Mouse (Mus musculus): ENCODE data around the gene Timm10. TPM values are rescaled to one million over a fixed set of nuclear protein-coding genes. Genes with fewer than 3 reads are reported as not detected.

Timm10 gene
- polyA plus RNA-seq, 1 experiment from 2014 or later, result 55.7 TPM

DNA sequence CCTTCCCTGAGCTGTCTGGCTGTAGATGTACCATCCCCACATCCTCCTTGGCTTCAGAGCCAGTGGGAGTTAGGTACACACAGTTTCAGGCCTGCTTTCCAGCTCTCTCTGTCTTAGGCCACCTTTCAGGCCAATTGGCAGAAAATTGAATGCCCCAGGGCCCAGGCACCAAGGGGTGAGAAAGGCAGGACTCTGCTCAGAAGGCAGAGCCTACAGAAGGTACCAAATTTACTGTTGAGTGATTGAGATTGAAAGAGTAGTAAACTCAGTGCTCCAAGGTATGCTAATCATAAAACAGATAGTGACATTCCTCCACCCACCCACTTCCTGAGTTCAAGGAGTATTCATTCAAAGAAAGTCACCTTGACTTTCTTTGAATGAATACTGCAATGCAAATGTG, 17.5 kb upstream of the Timm10 start:
- Histone ChIP-seq H3K27ac (replicated peaks; ENCODE audit: low read depth, low read length) (no peak overlapping the region), H3K27me3 (replicated peaks; ENCODE audit: control insufficient read depth, insufficient read depth, low read length) (no peaks in the 10 kb centered on the region), H3K9ac (ENCODE audit: low read depth, low read length) (no peak overlapping the region), H3K9me3 (ENCODE audit: control insufficient read depth, low read length) (no peaks in the 10 kb centered on the region), H3K4me1 (ENCODE audit: control insufficient read depth, insufficient read depth, low read length) (peaks cover 5% of the 10 kb centered on the region; the same call in 1 of the 2 replicates), H3K36me3 (ENCODE audit: control insufficient read depth, insufficient read depth, low read length) (no peaks in the 10 kb centered on the region), H3K4me3 (ENCODE audit: low read depth, low read length) (no peak overlapping the region), H3K4me2 (ENCODE audit: low read depth, low read length) (no peak overlapping the region)
- no peak for DNase-seq (ENCODE audit: low spot score)
- ATAC-seq (ENCODE audit: low read depth), result no peak

GRCm38 (mm10) chr2:84810526-84810885, 16.3 kb upstream of the Timm10 start:
- Histone ChIP-seq H3K27ac (replicated peaks; ENCODE audit: low read depth, low read length) (no peak overlapping the region), H3K4me3 (ENCODE audit: low read depth, low read length) (peak overlapping the region; percentile 31; the same call in 1 of the 2 replicates), H3K27me3 (replicated peaks; ENCODE audit: control insufficient read depth, insufficient read depth, low read length) (no peaks in the 10 kb centered on the region), H3K36me3 (ENCODE audit: control insufficient read depth, insufficient read depth, low read length) (no peaks in the 10 kb centered on the region), H3K4me1 (ENCODE audit: control insufficient read depth, insufficient read depth, low read length) (peaks cover 5% of the 10 kb centered on the region; the same call in 1 of the 2 replicates), H3K4me2 (ENCODE audit: low read depth, low read length) (peak overlapping the region; percentile 56), H3K9ac (ENCODE audit: low read depth, low read length) (no peak overlapping the region), H3K9me3 (ENCODE audit: control insufficient read depth, low read length) (no peaks in the 10 kb centered on the region)
- 70% methylated on average over 6 of the region's 6 CpGs for WGBS
- DNase-seq (ENCODE audit: low spot score) (no peak), ATAC-seq (ENCODE audit: low read depth) (peak; percentile 17; the same call in 1 of the 2 replicates)

- Histone ChIP-seq H3K27me3 (replicated peaks; ENCODE audit: control insufficient read depth, insufficient read depth, low read length) (no peaks in the 10 kb centered on the region), H3K36me3 (ENCODE audit: control insufficient read depth, insufficient read depth, low read length) (no peaks in the 10 kb centered on the region), H3K4me3 (ENCODE audit: low read depth, low read length) (peak overlapping the region; percentile 31), H3K27ac (replicated peaks; ENCODE audit: low read depth, low read length) (peak overlapping the region; percentile 28; the same call in 1 of the 2 replicates), H3K9me3 (ENCODE audit: control insufficient read depth, low read length) (no peaks in the 10 kb centered on the region), H3K9ac (ENCODE audit: low read depth, low read length) (peak overlapping the region; percentile 48), H3K4me2 (ENCODE audit: low read depth, low read length) (peak overlapping the region; percentile 56), H3K4me1 (ENCODE audit: control insufficient read depth, insufficient read depth, low read length) (peaks cover 5% of the 10 kb centered on the region; the same call in 1 of the 2 replicates)
- ATAC-seq (ENCODE audit: low read depth) (peak; percentile 87), DNase-seq (ENCODE audit: low spot score) (peak; percentile 92)
- 29% methylated on average over 26 of the region's 26 CpGs for WGBS
Measured at GRCm38 (mm10) chr2:84810886-84811577, 15.8 kb upstream of the Timm10 start.

- peaks cover 5% of the 10 kb centered on the region; the same call in 1 of the 2 replicates for H3K4me1 ChIP-seq (ENCODE audit: control insufficient read depth, insufficient read depth, low read length)
- no peak overlapping the region for H3K4me2 ChIP-seq (ENCODE audit: low read depth, low read length)
- H3K9me3 ChIP-seq (ENCODE audit: control insufficient read depth, low read length), result no peaks in the 10 kb centered on the region
- no peak overlapping the region for H3K27ac ChIP-seq (replicated peaks; ENCODE audit: low read depth, low read length)
- no peaks in the 10 kb centered on the region for H3K27me3 ChIP-seq (replicated peaks; ENCODE audit: control insufficient read depth, insufficient read depth, low read length)
- ATAC-seq (ENCODE audit: low read depth) (no peak), DNase-seq (ENCODE audit: low spot score) (no peak)
- H3K36me3 ChIP-seq (ENCODE audit: control insufficient read depth, insufficient read depth, low read length), result no peaks in the 10 kb centered on the region
- 77% methylated on average over 7 of the region's 7 CpGs for WGBS
- H3K4me3 ChIP-seq (ENCODE audit: low read depth, low read length), result no peak overlapping the region
- no peak overlapping the region for H3K9ac ChIP-seq (ENCODE audit: low read depth, low read length)
Measured at GRCm38 (mm10) chr2:84811880-84812279, 14.9 kb upstream of the Timm10 start.

- DNase-seq (ENCODE audit: low spot score) (no peak), ATAC-seq (ENCODE audit: low read depth) (no peak)
- Histone ChIP-seq H3K27ac (replicated peaks; ENCODE audit: low read depth, low read length) (no peak overlapping the region), H3K4me2 (ENCODE audit: low read depth, low read length) (no peak overlapping the region), H3K9ac (ENCODE audit: low read depth, low read length) (no peak overlapping the region), H3K36me3 (ENCODE audit: control insufficient read depth, insufficient read depth, low read length) (no peaks in the 10 kb centered on the region), H3K4me1 (ENCODE audit: control insufficient read depth, insufficient read depth, low read length) (peaks cover 5% of the 10 kb centered on the region; the same call in 1 of the 2 replicates), H3K27me3 (replicated peaks; ENCODE audit: control insufficient read depth, insufficient read depth, low read length) (no peaks in the 10 kb centered on the region), H3K9me3 (ENCODE audit: control insufficient read depth, low read length) (no peaks in the 10 kb centered on the region), H3K4me3 (ENCODE audit: low read depth, low read length) (no peak overlapping the region)
- 83% methylated on average over 6 of the region's 6 CpGs for WGBS
Measured at GRCm38 (mm10) chr2:84812676-84813075, 14.1 kb upstream of the Timm10 start.

DNA sequence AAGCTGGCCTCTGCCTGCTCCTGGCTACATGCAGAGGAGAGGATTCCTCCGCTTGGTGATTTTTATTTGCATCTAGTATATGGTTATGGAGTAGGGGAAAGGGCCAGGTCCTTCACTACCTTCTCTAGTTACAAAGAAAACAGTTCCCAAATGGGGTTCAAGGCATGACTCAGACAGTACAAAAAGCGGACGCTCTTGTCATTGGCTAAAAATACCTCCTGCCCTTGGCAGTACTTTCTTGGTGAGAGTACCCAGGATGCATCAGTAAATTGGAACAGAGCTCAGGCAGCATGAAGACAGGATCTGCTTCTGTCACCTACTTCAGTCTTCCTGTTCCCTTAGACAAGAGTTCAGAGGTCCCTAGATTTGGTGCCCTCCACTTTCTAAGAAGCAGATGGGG, 6.9 kb upstream of the Timm10 start:
- no peak overlapping the region for H3K4me3 ChIP-seq (ENCODE audit: low read depth, low read length)
- H3K9ac ChIP-seq (ENCODE audit: low read depth, low read length), result no peak overlapping the region
- H3K4me1 ChIP-seq (ENCODE audit: control insufficient read depth, insufficient read depth, low read length), result no peaks in the 10 kb centered on the region
- H3K36me3 ChIP-seq (ENCODE audit: control insufficient read depth, insufficient read depth, low read length), result no peaks in the 10 kb centered on the region
- no peaks in the 10 kb centered on the region; the same call in 1 of the 2 replicates for H3K27me3 ChIP-seq (replicated peaks; ENCODE audit: control insufficient read depth, insufficient read depth, low read length)
- H3K4me2 ChIP-seq (ENCODE audit: low read depth, low read length), result no peak overlapping the region
- no peak for DNase-seq (ENCODE audit: low spot score)
- no peaks in the 10 kb centered on the region for H3K9me3 ChIP-seq (ENCODE audit: control insufficient read depth, low read length)
- H3K27ac ChIP-seq (replicated peaks; ENCODE audit: low read depth, low read length), result no peak overlapping the region
- ATAC-seq (ENCODE audit: low read depth), result no peak
- WGBS, result 50% methylated on average over 3 of the region's 3 CpGs

DNA sequence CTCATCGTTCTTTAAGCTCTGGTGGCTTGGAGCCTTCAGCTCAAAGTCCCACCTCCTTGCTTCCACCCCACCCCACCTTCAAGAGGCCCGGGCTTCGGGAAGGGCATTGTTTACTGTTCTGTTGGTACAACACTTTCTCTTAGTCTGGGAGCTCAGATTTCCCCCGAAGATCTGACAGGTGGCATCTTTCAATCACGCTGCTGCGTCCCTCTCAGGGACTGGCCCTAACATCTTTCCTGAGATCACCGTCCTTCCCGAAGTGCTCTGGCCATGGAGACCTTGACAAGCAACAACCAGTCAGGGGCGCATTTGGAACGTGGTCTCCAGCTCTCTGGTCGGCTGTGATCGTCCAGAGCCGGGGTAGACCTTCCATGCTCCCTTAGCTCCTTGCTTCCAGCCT, 4.2 kb upstream of the Timm10 start, which contains the start of gene Smtnl1:
Smtnl1 (minus strand) TSS at position 101 of the 400 bp plus-strand sequence.
- Histone ChIP-seq H3K36me3 (ENCODE audit: control insufficient read depth, insufficient read depth, low read length) (no peaks in the 10 kb centered on the region), H3K4me3 (ENCODE audit: low read depth, low read length) (no peak within 1 kb of the TSS), H3K4me2 (ENCODE audit: low read depth, low read length) (no peak within 1 kb of the TSS), H3K27me3 (replicated peaks; ENCODE audit: control insufficient read depth, insufficient read depth, low read length) (no peaks in the 10 kb centered on the region; the same call in 1 of the 2 replicates), H3K9me3 (ENCODE audit: control insufficient read depth, low read length) (no peaks in the 10 kb centered on the region), H3K9ac (ENCODE audit: low read depth, low read length) (no peak within 1 kb of the TSS), H3K27ac (replicated peaks; ENCODE audit: low read depth, low read length) (no peak within 1 kb of the TSS), H3K4me1 (ENCODE audit: control insufficient read depth, insufficient read depth, low read length) (peaks cover 2% of the 10 kb centered on the region; the same call in 1 of the 2 replicates)
- no peak for DNase-seq (ENCODE audit: low spot score)
- no peak for ATAC-seq (ENCODE audit: low read depth)
- 52% methylated on average over 13 of the region's 13 CpGs for WGBS

- Histone ChIP-seq H3K9ac (ENCODE audit: low read depth, low read length) (no peak overlapping the region), H3K4me3 (ENCODE audit: low read depth, low read length) (no peak overlapping the region), H3K9me3 (ENCODE audit: control insufficient read depth, low read length) (no peaks in the 10 kb centered on the region), H3K36me3 (ENCODE audit: control insufficient read depth, insufficient read depth, low read length) (no peaks in the 10 kb centered on the region), H3K4me2 (ENCODE audit: low read depth, low read length) (no peak overlapping the region), H3K27ac (replicated peaks; ENCODE audit: low read depth, low read length) (no peak overlapping the region), H3K4me1 (ENCODE audit: control insufficient read depth, insufficient read depth, low read length) (peaks cover 5% of the 10 kb centered on the region; the same call in 1 of the 2 replicates), H3K27me3 (replicated peaks; ENCODE audit: control insufficient read depth, insufficient read depth, low read length) (no peaks in the 10 kb centered on the region; the same call in 1 of the 2 replicates)
- 13% methylated on average over 2 of the region's 2 CpGs for WGBS
- peak; percentile 18; the same call in 1 of the 2 replicates for ATAC-seq (ENCODE audit: low read depth)
- DNase-seq (ENCODE audit: low spot score), result peak; percentile 26
Measured at GRCm38 (mm10) chr2:84823237-84823636, 3.6 kb upstream of the Timm10 start.

All from embryonic facial prominence, embryonic 14.5 days (tissue).